Mouse (Mus musculus) embryonic facial prominence, embryonic 10.5 days (tissue): ENCODE results near the gene Gbp3. TPM values are rescaled to one million over a fixed set of nuclear protein-coding genes. Genes with fewer than 3 reads are reported as not detected.
"Not testable (repeated sequence)": the region's sequence is repeated elsewhere in the genome, so short reads cannot be mapped to it uniquely, and the experiment has no call there.

Experiments
- DNase-seq: peaks from one replicate; pipeline ENCODE4 v3.0.0-alpha.2; 2017; ENCODE audit warnings: low spot score
- H3K27ac ChIP-seq: fragments of 300-500 bp; sonication (generic); replicated peaks from 2 replicates; pipeline ENCODE4 v1.5.1; 2016; ENCODE audit warnings: mild to moderate bottlenecking
- H3K27me3 ChIP-seq: fragments of 300-500 bp; sonication (generic); replicated peaks from 2 replicates; pipeline ENCODE4 v1.6.1; 2016; ENCODE audit warnings: low read depth, mild to moderate bottlenecking; ENCODE audit not compliant: poor library complexity, severe bottlenecking
- H3K36me3 ChIP-seq: fragments of 300-500 bp; sonication (generic); replicated peaks from 2 replicates; pipeline ENCODE4 v1.6.1; 2016; ENCODE audit warnings: mild to moderate bottlenecking, moderate library complexity
- H3K4me1 ChIP-seq: fragments of 300-500 bp; sonication (generic); 2 replicates; pipeline ENCODE4 v1.6.1; 2016
- H3K4me3 ChIP-seq: fragments of 300-500 bp; sonication (generic); 2 replicates; pipeline ENCODE4 v1.5.1; 2016; ENCODE audit warnings: mild to moderate bottlenecking, moderate library complexity
- H3K9me3 ChIP-seq: fragments of 300-500 bp; sonication (generic); 2 replicates; pipeline ENCODE4 v1.6.1; 2016; ENCODE audit warnings: mild to moderate bottlenecking
- WGBS: fragments of 180-500 bp; shearing (Covaris S2); methylation state at CpG from one replicate; pipeline ENCODE4 v1.1.7; 2016; 5-methylcytosine and 5-hydroxymethylcytosine counted together
- polyA plus RNA-seq: library from polyadenylated mRNA; unstranded; fragments of >200 nt; fragmentation: Nextera tagmentation; extraction: Ambion mirVana; gene quantifications from 2 replicates; pipeline ENCODE4 v1.2.1, GENCODE M21; 2016

The Gbp3 gene
- polyA plus RNA-seq: 0.21 and 0.39 TPM in 2 replicates

- Histone ChIP-seq H3K9me3 (no peaks in the 10 kb centered on the region), H3K36me3 (no peaks in the 10 kb centered on the region), H3K4me1 (peaks cover 4% of the 10 kb centered on the region; the same call in 1 of the 2 replicates), H3K27me3 (no peaks in the 10 kb centered on the region), H3K4me3 (peak within 1 kb of the TSS; percentile 42), H3K27ac (peak within 1 kb of the TSS; percentile 48; the same call in 1 of the 2 replicates)
- 31% methylated on average over 3 of the region's 3 CpGs for WGBS
- DNase-seq: no peak
Measured at GRCm38 (mm10) chr3:142559632-142560228, at the start of gene Gbp3. TSS of gene Gbp3 (plus strand) at chr3:142560026.

GRCm38 (mm10) chr3:142528116-142528515 lies 31.7 kb upstream of the Gbp3 start:
- DNase-seq: no peak
- H3K4me3 ChIP-seq: no peak overlapping the region
- peaks cover 12% of the 10 kb centered on the region for H3K4me1 ChIP-seq
- no peak overlapping the region for H3K27ac ChIP-seq
- H3K27me3 ChIP-seq: peaks cover 35% of the 10 kb centered on the region
- no peaks in the 10 kb centered on the region for H3K9me3 ChIP-seq
- WGBS: 62% methylated on average over 3 of the region's 3 CpGs
- no peaks in the 10 kb centered on the region for H3K36me3 ChIP-seq

- Histone ChIP-seq H3K4me3 (peak overlapping the region; percentile 70), H3K36me3 (no peaks in the 10 kb centered on the region), H3K27me3 (peaks cover 35% of the 10 kb centered on the region), H3K27ac (no peak overlapping the region), H3K9me3 (no peaks in the 10 kb centered on the region), H3K4me1 (peaks cover 12% of the 10 kb centered on the region)
- WGBS: 66% methylated on average over 2 of the region's 2 CpGs
- DNase-seq: no peak
Measured at GRCm38 (mm10) chr3:142529597-142529996, 30.2 kb upstream of the Gbp3 start.

GRCm38 (mm10) chr3:142530087-142530953 lies 29.5 kb upstream of the Gbp3 start, which contains the start of gene Gbp7:
TSS of gene Gbp7 (plus strand) at chr3:142530342.
- peak within 1 kb of the TSS; percentile 48; the same call in 1 of the 2 replicates for H3K27ac ChIP-seq
- peak; percentile 59 for DNase-seq
- no peaks in the 10 kb centered on the region for H3K36me3 ChIP-seq
- peaks cover 35% of the 10 kb centered on the region for H3K27me3 ChIP-seq
- peak within 1 kb of the TSS; percentile 70 for H3K4me3 ChIP-seq
- WGBS: 1% methylated on average over 30 of the region's 30 CpGs
- H3K4me1 ChIP-seq: peaks cover 12% of the 10 kb centered on the region
- H3K9me3 ChIP-seq: no peaks in the 10 kb centered on the region

- H3K27ac ChIP-seq: no peak overlapping the region
- H3K27me3 ChIP-seq: peaks cover 35% of the 10 kb centered on the region
- H3K4me1 ChIP-seq: peaks cover 12% of the 10 kb centered on the region
- no peaks in the 10 kb centered on the region for H3K9me3 ChIP-seq
- WGBS: 89% methylated on average over 3 of the region's 3 CpGs
- no peak for DNase-seq
- H3K36me3 ChIP-seq: no peaks in the 10 kb centered on the region
- no peak overlapping the region for H3K4me3 ChIP-seq
Measured at GRCm38 (mm10) chr3:142531595-142531994, 28.2 kb upstream of the Gbp3 start.

- DNase-seq: no peak
- H3K4me1 ChIP-seq: peaks cover 12% of the 10 kb centered on the region
- WGBS: 89% methylated on average over 3 of the region's 3 CpGs
Measured at GRCm38 (mm10) chr3:142533185-142533584, 26.6 kb upstream of the Gbp3 start.

GRCm38 (mm10) chr3:142535667-142536066 lies 24.2 kb upstream of the Gbp3 start:
- no peak overlapping the region for H3K27ac ChIP-seq
- peaks cover 3% of the 10 kb centered on the region; the same call in 1 of the 2 replicates for H3K4me1 ChIP-seq
- no peaks in the 10 kb centered on the region for H3K9me3 ChIP-seq
- H3K4me3 ChIP-seq: no peak overlapping the region
- no peak for DNase-seq
- H3K27me3 ChIP-seq: peaks cover 20% of the 10 kb centered on the region
- no peaks in the 10 kb centered on the region for H3K36me3 ChIP-seq
- 61% methylated on average over 1 of the region's 1 CpGs for WGBS

More at GRCm38 (mm10) chr3:142533185-142533584, 26.6 kb upstream of the Gbp3 start:
- no peaks in the 10 kb centered on the region for H3K9me3 ChIP-seq
- no peak overlapping the region for H3K4me3 ChIP-seq
- H3K36me3 ChIP-seq: no peaks in the 10 kb centered on the region
- peaks cover 35% of the 10 kb centered on the region for H3K27me3 ChIP-seq
- H3K27ac ChIP-seq: no peak overlapping the region

GRCm38 (mm10) chr3:142541391-142541790 lies 18.4 kb upstream of the Gbp3 start:
- Histone ChIP-seq H3K36me3 (no peaks in the 10 kb centered on the region), H3K4me1 (no peaks in the 10 kb centered on the region), H3K9me3 (no peaks in the 10 kb centered on the region), H3K27me3 (no peaks in the 10 kb centered on the region), H3K4me3 (no peak overlapping the region), H3K27ac (no peak overlapping the region)
- 82% methylated on average over 6 of the region's 6 CpGs for WGBS
- no peak for DNase-seq

GRCm38 (mm10) chr3:142542776-142543175 lies 17.1 kb upstream of the Gbp3 start:
- WGBS: 91% methylated on average over 12 of the region's 12 CpGs
- DNase-seq, H3K4me3 ChIP-seq: not testable (repeated sequence)

GRCm38 (mm10) chr3:142546690-142547089 lies 13.1 kb upstream of the Gbp3 start:
- H3K4me1 ChIP-seq: no peaks in the 10 kb centered on the region
- H3K4me3 ChIP-seq: no peak overlapping the region
- H3K36me3 ChIP-seq: no peaks in the 10 kb centered on the region
- no peak overlapping the region for H3K27ac ChIP-seq
- no peaks in the 10 kb centered on the region for H3K9me3 ChIP-seq
- H3K27me3 ChIP-seq: no peaks in the 10 kb centered on the region
- DNase-seq: no peak
- WGBS: 86% methylated on average over 3 of the region's 3 CpGs

More at GRCm38 (mm10) chr3:142542776-142543175, 17.1 kb upstream of the Gbp3 start:
- H3K9me3 ChIP-seq, H3K4me1 ChIP-seq, H3K27me3 ChIP-seq, H3K27ac ChIP-seq, H3K36me3 ChIP-seq: not testable (repeated sequence)

GRCm38 (mm10) chr3:142550052-142550676 lies 9.7 kb upstream of the Gbp3 start:
- WGBS: 80% methylated on average over 3 of the region's 3 CpGs

GRCm38 (mm10) chr3:142554601-142555000 lies 5.2 kb upstream of the Gbp3 start:
- Histone ChIP-seq H3K4me3 (no peak overlapping the region), H3K27me3 (no peaks in the 10 kb centered on the region), H3K4me1 (no peaks in the 10 kb centered on the region), H3K36me3 (no peaks in the 10 kb centered on the region), H3K9me3 (no peaks in the 10 kb centered on the region), H3K27ac (no peak overlapping the region)
- 78% methylated on average over 1 of the region's 1 CpGs for WGBS
- no peak for DNase-seq

More at GRCm38 (mm10) chr3:142550052-142550676, 9.7 kb upstream of the Gbp3 start:
- Histone ChIP-seq H3K4me1 (no peaks in the 10 kb centered on the region), H3K9me3 (no peaks in the 10 kb centered on the region), H3K4me3 (no peak overlapping the region), H3K27ac (no peak overlapping the region), H3K36me3 (no peaks in the 10 kb centered on the region), H3K27me3 (no peaks in the 10 kb centered on the region)
- no peak for DNase-seq
